Mouse (Mus musculus): Measurements from ENCODE around the gene Eya3. TPM values are rescaled to one million over a fixed set of nuclear protein-coding genes. Genes with fewer than 3 reads are reported as not detected.

Gene Eya3
- polyA plus RNA-seq (2014; fragmentation: Illumina TruSeq; extraction: RNeasy Lipid Tissue Mini Kit (QIAGEN cat#74804); ENCODE audit: low read depth, low replicate concordance), result 9.5 TPM

DNA sequence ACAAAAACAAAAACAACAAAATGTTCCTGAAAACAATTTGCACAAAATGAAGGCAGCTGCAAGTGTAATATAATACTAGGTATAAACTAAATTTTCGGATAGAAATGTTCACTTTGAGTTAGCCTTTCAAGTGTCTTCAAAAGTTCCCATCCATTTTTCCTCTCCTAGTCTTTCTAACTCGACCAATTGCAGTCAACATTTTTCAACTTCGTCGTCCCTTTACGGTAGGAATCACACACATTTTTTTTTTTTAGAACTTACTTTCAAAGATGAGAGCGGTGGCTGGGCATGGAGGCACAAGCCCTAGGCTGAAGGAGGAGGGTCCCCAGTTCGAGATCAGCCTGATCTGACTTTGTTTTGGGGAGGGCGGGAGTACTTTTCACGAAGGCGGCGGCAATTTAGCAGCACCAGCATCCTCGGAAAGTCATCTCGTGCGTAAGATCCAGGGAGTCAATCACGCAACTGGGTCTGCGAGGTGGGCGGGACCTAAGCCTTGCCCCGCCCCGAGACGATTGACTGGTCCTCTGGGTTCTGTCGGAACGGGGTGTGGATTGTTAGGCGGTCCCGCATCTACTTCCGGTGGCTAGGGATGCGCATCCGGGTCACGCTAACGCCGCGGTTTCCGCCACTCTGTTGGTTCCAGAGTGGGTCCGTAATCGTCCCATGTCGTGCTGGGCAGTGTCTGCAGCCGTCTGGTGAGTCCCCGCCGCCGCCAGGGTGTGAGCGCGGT, at the start of gene Eya3:
Eya3 (plus strand) TSS at position 527 of the 730 bp plus-strand sequence.

DNA sequence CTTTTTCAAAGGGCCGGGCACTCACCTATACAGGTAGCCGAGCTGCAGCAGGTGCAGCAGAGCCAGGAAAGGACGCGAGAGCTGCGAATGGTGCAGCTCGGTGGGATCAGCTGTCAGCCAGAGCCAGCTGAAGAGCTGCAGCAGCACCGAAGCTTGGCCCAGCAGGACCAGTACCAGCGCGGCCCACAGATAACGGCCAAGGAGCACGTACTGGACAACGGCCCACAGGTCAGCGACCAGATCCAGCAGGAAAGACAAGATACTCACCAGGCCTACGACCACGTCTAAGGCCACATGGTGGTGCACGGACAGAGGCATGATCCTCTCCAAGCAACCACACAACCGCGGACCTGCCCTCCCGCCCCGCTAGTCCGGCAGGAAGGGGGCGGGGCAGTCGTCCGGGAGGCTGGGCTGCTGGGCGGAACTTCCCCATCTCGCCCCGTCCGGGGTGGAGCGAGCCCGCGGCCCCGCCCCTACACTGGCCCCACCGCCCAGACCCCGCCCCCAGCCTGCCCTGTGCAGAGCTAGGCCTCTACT, 93.4 kb downstream of the Eya3 start, which contains the start of gene Xkr8:
Xkr8 (minus strand) TSS at position 399 of the 537 bp plus-strand sequence.

GRCm38 (mm10) chr4:132756974-132757373, 118.2 kb downstream of the Eya3 start, which contains the start of gene Smpdl3b:
Gene Smpdl3b, minus strand, starts transcription at chr4:132757252.

GRCm38 (mm10) chr4:132767914-132768876, 129.4 kb downstream of the Eya3 start, which contains the start of gene Rpa2:
Gene Rpa2, plus strand, starts transcription at chr4:132768332.

Other genes with a start within 250 kb of the Eya3 start
- gene Phactr4, start 216.5 kb upstream of the Eya3 start, polyA plus RNA-seq (2014; fragmentation: Illumina TruSeq; extraction: RNeasy Lipid Tissue Mini Kit (QIAGEN cat#74804); ENCODE audit: low read depth, low replicate concordance), result 13.0 TPM
- gene Med18, start 175.1 kb upstream of the Eya3 start, polyA plus RNA-seq (2014; fragmentation: Illumina TruSeq; extraction: RNeasy Lipid Tissue Mini Kit (QIAGEN cat#74804); ENCODE audit: low read depth, low replicate concordance), result 0.85 TPM
- 0.58 TPM for gene Sesn2, start 128.5 kb upstream of the Eya3 start, polyA plus RNA-seq (2014; fragmentation: Illumina TruSeq; extraction: RNeasy Lipid Tissue Mini Kit (QIAGEN cat#74804); ENCODE audit: low read depth, low replicate concordance)
- gene Atpif1, start 105.3 kb upstream of the Eya3 start, polyA plus RNA-seq (2014; fragmentation: Illumina TruSeq; extraction: RNeasy Lipid Tissue Mini Kit (QIAGEN cat#74804); ENCODE audit: low read depth, low replicate concordance), result 61.3 TPM
- gene Dnajc8, start 103.4 kb upstream of the Eya3 start, polyA plus RNA-seq (2014; fragmentation: Illumina TruSeq; extraction: RNeasy Lipid Tissue Mini Kit (QIAGEN cat#74804); ENCODE audit: low read depth, low replicate concordance), result 68.5 TPM
- 0.19 TPM for gene Ptafr, start 74.9 kb upstream of the Eya3 start, polyA plus RNA-seq (2014; fragmentation: Illumina TruSeq; extraction: RNeasy Lipid Tissue Mini Kit (QIAGEN cat#74804); ENCODE audit: low read depth, low replicate concordance)
- 2.4 TPM for gene Xkr8, start 93.6 kb downstream of the Eya3 start, polyA plus RNA-seq (2014; fragmentation: Illumina TruSeq; extraction: RNeasy Lipid Tissue Mini Kit (QIAGEN cat#74804); ENCODE audit: low read depth, low replicate concordance)
- not detected for gene Smpdl3b, start 118.3 kb downstream of the Eya3 start, polyA plus RNA-seq (2014; fragmentation: Illumina TruSeq; extraction: RNeasy Lipid Tissue Mini Kit (QIAGEN cat#74804); ENCODE audit: low read depth, low replicate concordance)
- gene Rpa2, start 129.3 kb downstream of the Eya3 start, polyA plus RNA-seq (2014; fragmentation: Illumina TruSeq; extraction: RNeasy Lipid Tissue Mini Kit (QIAGEN cat#74804); ENCODE audit: low read depth, low replicate concordance), result 2.4 TPM
- 0.58 TPM for gene Themis2, start 157.4 kb downstream of the Eya3 start, polyA plus RNA-seq (2014; fragmentation: Illumina TruSeq; extraction: RNeasy Lipid Tissue Mini Kit (QIAGEN cat#74804); ENCODE audit: low read depth, low replicate concordance)
- gene Ppp1r8, start 204.2 kb downstream of the Eya3 start, polyA plus RNA-seq (2014; fragmentation: Illumina TruSeq; extraction: RNeasy Lipid Tissue Mini Kit (QIAGEN cat#74804); ENCODE audit: low read depth, low replicate concordance), result 5.2 TPM
- 33.1 TPM for gene Stx12, start 245.5 kb downstream of the Eya3 start, polyA plus RNA-seq (2014; fragmentation: Illumina TruSeq; extraction: RNeasy Lipid Tissue Mini Kit (QIAGEN cat#74804); ENCODE audit: low read depth, low replicate concordance)

Data from liver, adult 10 weeks (tissue).